Mouse (Mus musculus): ENCODE results near the gene Agbl5. TPM values are rescaled to one million over a fixed set of nuclear protein-coding genes. Genes with fewer than 3 reads are reported as not detected.

Agbl5 gene
- polyA plus RNA-seq, 1 experiment from 2014 or later = 6.9 TPM

DNA sequence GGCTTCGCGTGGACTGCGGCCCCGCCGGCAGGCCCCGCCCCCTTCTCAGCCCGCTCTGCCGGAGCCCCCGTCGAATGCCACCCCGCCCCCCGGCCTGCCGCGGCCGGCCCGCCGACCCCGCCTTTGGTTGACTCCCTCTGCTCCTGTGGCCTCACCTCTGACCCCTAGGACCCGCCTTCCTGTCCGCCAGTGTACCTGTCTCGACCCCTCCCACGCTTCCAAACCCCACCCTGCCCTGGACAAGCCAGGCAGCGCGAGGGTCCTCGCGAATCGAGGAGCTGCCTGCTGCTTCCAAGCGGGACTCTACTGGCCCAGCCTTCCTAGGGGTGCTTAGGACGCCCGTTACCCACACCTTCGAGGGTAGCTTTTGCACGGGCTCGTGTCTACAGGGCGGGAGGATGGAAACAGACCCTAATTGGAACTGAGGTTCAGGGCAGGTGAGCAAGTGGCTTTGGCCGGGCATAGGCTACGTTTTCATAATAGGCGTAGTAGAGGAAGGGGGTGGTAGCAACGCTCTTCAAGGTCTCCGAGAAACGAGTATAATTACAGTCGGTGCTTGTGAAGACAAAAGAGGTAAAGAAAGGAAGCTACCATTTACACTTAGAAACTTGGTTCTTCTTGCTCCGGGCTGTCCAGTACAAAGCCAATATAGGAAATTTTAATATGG is 727 bp downstream of the Agbl5 start:
- H3K9me3 ChIP-seq (ENCODE audit: control insufficient read depth, low read length) = no peaks in the 10 kb centered on the region
- peak overlapping the region; percentile 81 for H3K4me3 ChIP-seq (ENCODE audit: low read depth, low read length)
- DNase-seq (ENCODE audit: low spot score) (no peak), ATAC-seq (ENCODE audit: low FRiP score, low TSS enrichment) (no peak; the same call in 1 of the 2 replicates)
- H3K27ac ChIP-seq (replicated peaks) = peak overlapping the region; percentile 97
- peaks cover 17% of the 10 kb centered on the region for H3K36me3 ChIP-seq (ENCODE audit: control insufficient read depth, insufficient read depth, low read length)
- H3K4me1 ChIP-seq (replicated peaks; ENCODE audit: control insufficient read depth, insufficient read depth) = no peaks in the 10 kb centered on the region; the same call in 1 of the 2 replicates
- H3K27me3 ChIP-seq (ENCODE audit: control insufficient read depth, insufficient read depth, low read length) = no peaks in the 10 kb centered on the region
- H3K9ac ChIP-seq (ENCODE audit: low read length) = peak overlapping the region; percentile 77
- no peak for TF ChIP-seq CTCF (IDR thresholded peaks at IDR 0.05; ENCODE audit: low read depth)
- TF ChIP-seq EP300 (optimal IDR thresholded peaks at IDR 0.05) = no peak
- under 1% methylated on average over 32 of the region's 42 CpGs for WGBS
- H3K4me2 ChIP-seq (replicated peaks; ENCODE audit: low read depth) = peak overlapping the region; percentile 94

DNA sequence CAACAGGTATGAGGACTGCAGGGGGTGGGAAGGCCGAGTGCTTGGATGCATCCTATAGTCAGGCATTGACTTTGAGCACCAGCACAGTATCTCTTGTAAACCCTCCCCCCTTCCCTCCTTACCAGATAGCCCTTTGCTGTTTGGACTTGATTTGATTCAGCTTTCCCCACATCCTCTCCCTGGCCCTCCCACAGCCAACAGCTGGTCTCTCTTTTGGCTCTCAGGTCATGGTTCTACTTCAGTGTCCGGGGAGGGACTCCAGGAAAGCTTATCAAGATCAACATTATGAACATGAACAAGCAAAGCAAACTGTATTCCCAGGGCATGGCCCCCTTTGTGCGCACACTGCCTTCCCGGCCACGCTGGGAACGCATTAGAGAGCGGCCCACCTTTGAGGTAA is 1.9 kb downstream of the Agbl5 start:
- Histone ChIP-seq H3K9me3 (ENCODE audit: control insufficient read depth, low read length) (no peaks in the 10 kb centered on the region), H3K36me3 (ENCODE audit: control insufficient read depth, insufficient read depth, low read length) (peaks cover 22% of the 10 kb centered on the region), H3K27ac (replicated peaks) (peak overlapping the region; percentile 40), H3K4me1 (replicated peaks; ENCODE audit: control insufficient read depth, insufficient read depth) (no peaks in the 10 kb centered on the region; the same call in 1 of the 2 replicates), H3K4me3 (ENCODE audit: low read depth, low read length) (no peak overlapping the region), H3K4me2 (replicated peaks; ENCODE audit: low read depth) (peak overlapping the region; percentile 94), H3K9ac (ENCODE audit: low read length) (peak overlapping the region; percentile 47), H3K27me3 (ENCODE audit: control insufficient read depth, insufficient read depth, low read length) (no peaks in the 10 kb centered on the region)
- DNase-seq (ENCODE audit: low spot score) (no peak), ATAC-seq (ENCODE audit: low FRiP score, low TSS enrichment) (no peak)
- WGBS = 58% methylated on average over 7 of the region's 7 CpGs
- TF ChIP-seq EP300 (optimal IDR thresholded peaks at IDR 0.05) = no peak
- TF ChIP-seq CTCF (IDR thresholded peaks at IDR 0.05; ENCODE audit: low read depth) = no peak

DNA sequence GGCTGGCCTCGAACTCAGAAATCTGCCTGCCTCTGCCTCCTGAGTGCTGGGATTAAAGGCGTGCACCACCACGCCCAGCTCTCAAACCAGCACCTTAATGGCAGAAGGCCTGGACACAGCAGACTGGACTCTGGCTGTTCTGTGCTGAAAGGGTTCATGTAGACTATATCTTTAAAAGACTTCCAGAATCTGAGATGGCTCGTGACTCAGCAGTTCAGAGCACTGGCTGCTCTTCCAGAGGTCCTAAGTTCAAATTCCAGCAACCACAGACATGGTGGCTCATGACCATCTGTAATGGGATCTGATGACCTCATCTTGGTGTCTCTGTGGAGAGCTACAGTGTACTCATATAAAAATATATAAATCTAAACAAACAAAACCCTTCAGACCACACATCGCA is 13.4 kb downstream of the Agbl5 start:
- H3K27me3 ChIP-seq (ENCODE audit: control insufficient read depth, insufficient read depth, low read length) = no peaks in the 10 kb centered on the region
- WGBS = 91% methylated on average over 5 of the region's 5 CpGs
- 0 out of 2 replicates have a peak, but pooled peaks cover 4% of the 10 kb centered on the region for H3K4me1 ChIP-seq (replicated peaks; ENCODE audit: control insufficient read depth, insufficient read depth)
- H3K9ac ChIP-seq (ENCODE audit: low read length) = no peak overlapping the region
- no peak for TF ChIP-seq EP300 (optimal IDR thresholded peaks at IDR 0.05)
- no peak overlapping the region for H3K4me3 ChIP-seq (ENCODE audit: low read depth, low read length)
- H3K9me3 ChIP-seq (ENCODE audit: control insufficient read depth, low read length) = no peaks in the 10 kb centered on the region
- ATAC-seq (ENCODE audit: low FRiP score, low TSS enrichment) = no peak
- no peak for DNase-seq (ENCODE audit: low spot score)
- H3K4me2 ChIP-seq (replicated peaks; ENCODE audit: low read depth) = no peak overlapping the region
- no peak overlapping the region for H3K27ac ChIP-seq (replicated peaks)
- H3K36me3 ChIP-seq (ENCODE audit: control insufficient read depth, insufficient read depth, low read length) = peaks cover 13% of the 10 kb centered on the region

DNA sequence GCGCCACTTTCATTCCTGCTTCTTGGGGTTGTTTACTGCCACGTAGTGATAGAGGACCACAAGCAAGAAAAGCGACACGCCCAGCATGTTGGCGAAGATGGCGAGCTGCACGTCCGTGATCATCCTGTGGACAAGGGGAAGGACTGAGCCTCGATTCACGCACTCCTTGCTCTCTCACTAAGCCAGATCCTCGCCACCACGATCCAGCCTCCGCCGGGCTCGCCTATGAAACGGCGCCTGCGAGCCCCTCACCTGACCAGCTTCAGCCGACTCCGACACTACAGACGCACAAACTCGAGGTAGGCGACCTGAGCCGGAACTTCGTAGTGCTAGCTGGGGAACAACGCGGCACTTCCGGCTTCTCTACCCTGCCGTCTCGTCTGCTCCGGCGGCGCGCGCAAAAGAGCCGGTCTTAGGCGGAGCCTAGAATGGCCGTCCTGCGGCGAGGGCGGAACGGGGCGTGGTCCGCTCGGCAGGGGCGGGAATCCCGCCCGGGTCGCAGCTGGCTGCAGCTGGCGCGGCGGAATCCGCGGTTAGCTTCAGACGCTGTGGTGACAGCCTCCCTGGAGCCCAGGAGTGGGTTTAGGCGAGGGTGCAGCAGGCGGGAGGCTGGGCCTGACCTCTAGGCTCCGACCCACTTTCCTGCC is 19.0 kb downstream of the Agbl5 start, which contains the start of gene Ost4:
Gene Ost4, minus strand, starts transcription at position 376 of the 647 bp plus-strand sequence.
- peak within 1 kb of the TSS; percentile 96 for H3K27ac ChIP-seq (replicated peaks)
- no peaks in the 10 kb centered on the region for H3K27me3 ChIP-seq (ENCODE audit: control insufficient read depth, insufficient read depth, low read length)
- DNase-seq (ENCODE audit: low spot score) (peak; percentile 97), ATAC-seq (ENCODE audit: low FRiP score, low TSS enrichment) (peak; percentile 95)
- H3K4me2 ChIP-seq (replicated peaks; ENCODE audit: low read depth) = peak within 1 kb of the TSS; percentile 81
- H3K9me3 ChIP-seq (ENCODE audit: control insufficient read depth, low read length) = no peaks in the 10 kb centered on the region
- TF ChIP-seq EP300 (optimal IDR thresholded peaks at IDR 0.05) (no peak), CTCF (IDR thresholded peaks at IDR 0.05; ENCODE audit: low read depth) (0 out of 2 replicates have a peak, but pooled peaks have one; percentile 5)
- peaks cover 14% of the 10 kb centered on the region for H3K4me1 ChIP-seq (replicated peaks; ENCODE audit: control insufficient read depth, insufficient read depth)
- H3K9ac ChIP-seq (ENCODE audit: low read length) = peak within 1 kb of the TSS; percentile 80
- H3K4me3 ChIP-seq (ENCODE audit: low read depth, low read length) = peak within 1 kb of the TSS; percentile 71
- H3K36me3 ChIP-seq (ENCODE audit: control insufficient read depth, insufficient read depth, low read length) = peaks cover 13% of the 10 kb centered on the region
- under 1% methylated on average over 58 of the region's 58 CpGs for WGBS

DNA sequence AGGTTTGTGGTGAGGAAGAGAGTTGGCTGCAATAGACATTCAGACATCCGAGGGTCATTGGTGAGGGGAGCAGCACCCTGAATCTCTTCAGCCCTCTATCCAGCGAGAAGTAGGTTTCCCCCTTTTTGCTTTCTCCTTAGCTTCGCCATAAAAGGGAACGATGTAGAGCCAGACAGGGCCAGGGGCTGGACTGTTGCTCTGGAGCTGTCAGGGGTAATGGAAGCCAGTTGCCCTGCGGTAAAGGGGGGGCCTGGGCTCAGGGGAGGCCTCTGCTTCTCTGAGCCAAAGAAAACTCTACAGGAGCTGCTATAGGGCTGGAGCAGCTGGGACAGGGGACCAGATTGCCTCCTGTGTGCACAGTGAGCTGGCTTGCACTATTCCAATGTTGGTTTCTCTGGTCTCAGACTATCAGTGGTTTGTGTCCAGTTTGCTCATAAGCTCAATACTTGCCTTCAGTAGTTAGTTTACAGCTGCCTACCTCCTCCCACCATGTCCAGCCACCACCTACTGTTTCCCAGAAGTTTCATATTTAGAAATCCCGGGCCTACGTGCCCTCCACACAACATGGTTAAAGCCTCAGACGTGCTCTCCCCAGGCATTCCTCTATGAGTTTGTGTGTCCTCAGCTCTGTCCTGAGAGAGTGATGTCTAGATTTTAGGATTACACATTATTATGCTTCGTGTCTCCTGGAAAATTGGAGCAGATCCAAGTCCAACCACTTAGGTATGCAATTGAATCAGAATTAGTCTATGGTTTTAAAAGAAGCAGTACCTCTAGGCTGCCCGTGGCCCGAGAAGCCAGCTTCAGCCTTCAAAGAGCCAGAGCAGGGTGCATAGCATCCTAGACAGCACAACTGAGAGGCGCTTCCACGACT is 20.2 kb downstream of the Agbl5 start:
- ATAC-seq (ENCODE audit: low FRiP score, low TSS enrichment) = peak; percentile 33; the same call in 1 of the 2 replicates
- Histone ChIP-seq H3K4me1 (replicated peaks; ENCODE audit: control insufficient read depth, insufficient read depth) (peaks cover 18% of the 10 kb centered on the region), H3K4me2 (replicated peaks; ENCODE audit: low read depth) (peak overlapping the region; percentile 81), H3K36me3 (ENCODE audit: control insufficient read depth, insufficient read depth, low read length) (peaks cover 9% of the 10 kb centered on the region), H3K4me3 (ENCODE audit: low read depth, low read length) (no peak overlapping the region; the same call in 1 of the 2 replicates), H3K9ac (ENCODE audit: low read length) (peak overlapping the region; percentile 66), H3K27me3 (ENCODE audit: control insufficient read depth, insufficient read depth, low read length) (no peaks in the 10 kb centered on the region), H3K27ac (replicated peaks) (peak overlapping the region; percentile 96), H3K9me3 (ENCODE audit: control insufficient read depth, low read length) (no peaks in the 10 kb centered on the region)
- TF ChIP-seq EP300 (optimal IDR thresholded peaks at IDR 0.05) (peak; percentile 21), CTCF (IDR thresholded peaks at IDR 0.05; ENCODE audit: low read depth) (no peak)
- DNase-seq (ENCODE audit: low spot score) = peak; percentile 50
- 37% methylated on average over 13 of the region's 13 CpGs for WGBS
